Mouse (Mus musculus): Measurements from ENCODE around the gene Serpinf1. TPM values are rescaled to one million over a fixed set of nuclear protein-coding genes. Genes with fewer than 3 reads are reported as not detected.
A peak's percentile ranks its signal among the peaks of the same experiment; 100 is the strongest.

Gene Serpinf1
- 43.4 and 46.7 TPM in 2 replicates for polyA plus RNA-seq (2012; rRNA removed)

GRCm38 (mm10) chr11:75422013-75422792 is at the start of gene Serpinf1:
TSS of gene Serpinf1 (minus strand) at chr11:75422701.
- no peak for DNase-seq
- no peak for TF ChIP-seq POLR2A (IDR thresholded peaks at IDR 0.05; ENCODE audit: control insufficient read depth, extremely low read depth, insufficient read depth, low read length, poor library complexity)
- TF ChIP-seq CTCF (IDR thresholded peaks at IDR 0.05; ENCODE audit: borderline replicate concordance, control insufficient read depth, extremely low read depth, insufficient read depth, low read length, poor library complexity), result no peak
- WGBS, result 72% methylated on average over 10 of the region's 10 CpGs
- no peaks in the 10 kb centered on the region for H3K27me3 ChIP-seq (ENCODE audit: control insufficient read depth, insufficient read depth, low read length)
- no peaks in the 10 kb centered on the region for H3K36me3 ChIP-seq (ENCODE audit: control insufficient read depth, insufficient read depth, low read length)
- H3K27ac ChIP-seq (ENCODE audit: control insufficient read depth, insufficient read depth, low read length), result no peak within 1 kb of the TSS
- no peaks in the 10 kb centered on the region; the same call in 1 of the 2 replicates for H3K4me1 ChIP-seq (replicated peaks; ENCODE audit: control insufficient read depth, insufficient read depth, low read length)
- H3K4me3 ChIP-seq (ENCODE audit: control insufficient read depth, insufficient read depth, low read length), result no peak within 1 kb of the TSS

- Histone ChIP-seq H3K27me3 (ENCODE audit: control insufficient read depth, insufficient read depth, low read length) (no peaks in the 10 kb centered on the region), H3K4me1 (replicated peaks; ENCODE audit: control insufficient read depth, insufficient read depth, low read length) (peaks cover 21% of the 10 kb centered on the region), H3K4me3 (ENCODE audit: control insufficient read depth, insufficient read depth, low read length) (no peak overlapping the region), H3K36me3 (ENCODE audit: control insufficient read depth, insufficient read depth, low read length) (no peaks in the 10 kb centered on the region), H3K27ac (ENCODE audit: control insufficient read depth, insufficient read depth, low read length) (no peak overlapping the region)
- no peak for TF ChIP-seq POLR2A (IDR thresholded peaks at IDR 0.05; ENCODE audit: control insufficient read depth, extremely low read depth, insufficient read depth, low read length, poor library complexity)
- TF ChIP-seq CTCF (IDR thresholded peaks at IDR 0.05; ENCODE audit: borderline replicate concordance, control insufficient read depth, extremely low read depth, insufficient read depth, low read length, poor library complexity), result no peak
- DNase-seq, result no peak
- WGBS, result 91% methylated on average over 3 of the region's 3 CpGs
Measured at GRCm38 (mm10) chr11:75470675-75471074, 48.2 kb upstream of the Serpinf1 start.

- Histone ChIP-seq H3K4me3 (ENCODE audit: control insufficient read depth, insufficient read depth, low read length) (no peak overlapping the region), H3K27ac (ENCODE audit: control insufficient read depth, insufficient read depth, low read length) (no peak overlapping the region), H3K27me3 (ENCODE audit: control insufficient read depth, insufficient read depth, low read length) (no peaks in the 10 kb centered on the region), H3K36me3 (ENCODE audit: control insufficient read depth, insufficient read depth, low read length) (no peaks in the 10 kb centered on the region), H3K4me1 (replicated peaks; ENCODE audit: control insufficient read depth, insufficient read depth, low read length) (peaks cover 21% of the 10 kb centered on the region)
- TF ChIP-seq CTCF (IDR thresholded peaks at IDR 0.05; ENCODE audit: borderline replicate concordance, control insufficient read depth, extremely low read depth, insufficient read depth, low read length, poor library complexity) (no peak), POLR2A (IDR thresholded peaks at IDR 0.05; ENCODE audit: control insufficient read depth, extremely low read depth, insufficient read depth, low read length, poor library complexity) (no peak)
- WGBS, result 96% methylated on average over 4 of the region's 4 CpGs
- DNase-seq, result no peak
Measured at GRCm38 (mm10) chr11:75469261-75469660, 46.8 kb upstream of the Serpinf1 start.

GRCm38 (mm10) chr11:75468410-75468809 is 45.9 kb upstream of the Serpinf1 start:
- Histone ChIP-seq H3K4me1 (replicated peaks; ENCODE audit: control insufficient read depth, insufficient read depth, low read length) (peaks cover 19% of the 10 kb centered on the region), H3K27ac (ENCODE audit: control insufficient read depth, insufficient read depth, low read length) (no peak overlapping the region), H3K4me3 (ENCODE audit: control insufficient read depth, insufficient read depth, low read length) (peak overlapping the region; percentile 68), H3K27me3 (ENCODE audit: control insufficient read depth, insufficient read depth, low read length) (no peaks in the 10 kb centered on the region), H3K36me3 (ENCODE audit: control insufficient read depth, insufficient read depth, low read length) (no peaks in the 10 kb centered on the region)
- TF ChIP-seq POLR2A (IDR thresholded peaks at IDR 0.05; ENCODE audit: control insufficient read depth, extremely low read depth, insufficient read depth, low read length, poor library complexity) (no peak), CTCF (IDR thresholded peaks at IDR 0.05; ENCODE audit: borderline replicate concordance, control insufficient read depth, extremely low read depth, insufficient read depth, low read length, poor library complexity) (no peak)
- no peak for DNase-seq
- WGBS, result 65% methylated on average over 7 of the region's 7 CpGs

- H3K27ac ChIP-seq (ENCODE audit: control insufficient read depth, insufficient read depth, low read length), result no peak overlapping the region; the same call in 1 of the 2 replicates
- H3K36me3 ChIP-seq (ENCODE audit: control insufficient read depth, insufficient read depth, low read length), result no peaks in the 10 kb centered on the region
- H3K27me3 ChIP-seq (ENCODE audit: control insufficient read depth, insufficient read depth, low read length), result no peaks in the 10 kb centered on the region
- peak overlapping the region; percentile 68 for H3K4me3 ChIP-seq (ENCODE audit: control insufficient read depth, insufficient read depth, low read length)
- DNase-seq, result peak; percentile 16
- WGBS, result 30% methylated on average over 19 of the region's 19 CpGs
- H3K4me1 ChIP-seq (replicated peaks; ENCODE audit: control insufficient read depth, insufficient read depth, low read length), result peaks cover 16% of the 10 kb centered on the region
- TF ChIP-seq POLR2A (IDR thresholded peaks at IDR 0.05; ENCODE audit: control insufficient read depth, extremely low read depth, insufficient read depth, low read length, poor library complexity), result no peak
- TF ChIP-seq CTCF (IDR thresholded peaks at IDR 0.05; ENCODE audit: borderline replicate concordance, control insufficient read depth, extremely low read depth, insufficient read depth, low read length, poor library complexity), result no peak
Measured at GRCm38 (mm10) chr11:75467512-75468215, 45.2 kb upstream of the Serpinf1 start.

- H3K27me3 ChIP-seq (ENCODE audit: control insufficient read depth, insufficient read depth, low read length), result no peaks in the 10 kb centered on the region
- peaks cover 20% of the 10 kb centered on the region for H3K4me1 ChIP-seq (replicated peaks; ENCODE audit: control insufficient read depth, insufficient read depth, low read length)
- no peak overlapping the region for H3K27ac ChIP-seq (ENCODE audit: control insufficient read depth, insufficient read depth, low read length)
- TF ChIP-seq POLR2A (IDR thresholded peaks at IDR 0.05; ENCODE audit: control insufficient read depth, extremely low read depth, insufficient read depth, low read length, poor library complexity) (no peak), CTCF (IDR thresholded peaks at IDR 0.05; ENCODE audit: borderline replicate concordance, control insufficient read depth, extremely low read depth, insufficient read depth, low read length, poor library complexity) (no peak)
- H3K36me3 ChIP-seq (ENCODE audit: control insufficient read depth, insufficient read depth, low read length), result no peaks in the 10 kb centered on the region
- no peak for DNase-seq
- H3K4me3 ChIP-seq (ENCODE audit: control insufficient read depth, insufficient read depth, low read length), result no peak overlapping the region
- WGBS, result 98% methylated on average over 4 of the region's 4 CpGs
Measured at GRCm38 (mm10) chr11:75466731-75467505, 44.4 kb upstream of the Serpinf1 start.
